Mouse (Mus musculus) heart, postnatal 0 days (tissue): ENCODE measurements around the gene Capn9.

Experiments used
- CTCF ChIP-seq: IDR thresholded peaks from 2 replicates; pipeline ENCODE4 v1.5.1; 2016; ENCODE audit warnings: antibody characterized with exemption, control low read depth, low read depth
- EP300 ChIP-seq: IDR thresholded peaks from 2 replicates; pipeline ENCODE4 v1.6.1; 2016; ENCODE audit warnings: antibody characterized with exemption, low read depth

- TF ChIP-seq CTCF (no peak), EP300 (no peak)
Observed at GRCm38 (mm10) chr8:124551011-124551661, 24.8 kb upstream of the Capn9 start.
